Mouse (Mus musculus) macrophage (primary cell): ENCODE measurements around the gene Gm39115. TPM values are rescaled to one million over a fixed set of nuclear protein-coding genes. Genes with fewer than 3 reads are reported as not detected.
"Not testable (repeated sequence)": the region's sequence is repeated elsewhere in the genome, so short reads cannot be mapped to it uniquely, and the experiment has no call there.

Experiments
- H3K27ac ChIP-seq: fragments of 350-480 bp; formaldehyde crosslinking; 2 replicates; pipeline ENCODE4 v1.9.0; 2021
- H3K36me3 ChIP-seq: fragments of 350-480 bp; formaldehyde crosslinking; 2 replicates; pipeline ENCODE4 v1.9.0; 2021; ENCODE audit errors: inconsistent target
- H3K4me3 ChIP-seq: fragments of 350-480 bp; formaldehyde crosslinking; 2 replicates; pipeline ENCODE4 v1.9.0; 2021; ENCODE audit errors: inconsistent target
- H3K79me2 ChIP-seq: fragments of 350-480 bp; formaldehyde crosslinking; 2 replicates; pipeline ENCODE4 v1.9.0; 2021; ENCODE audit errors: inconsistent target
- WGBS: methylation state at CpG from one replicate; pipeline ENCODE4 v1.1.7; 2026; ENCODE audit warnings: inconsistent platforms; ENCODE audit not compliant: missing documents; 5-methylcytosine and 5-hydroxymethylcytosine counted together
- polyA plus RNA-seq: library from polyadenylated mRNA; stranded (reverse); fragments of 250-400 nt; gene quantifications from 3 replicates; pipeline ENCODE4 v1.2.4, GENCODE M21; 2018; ENCODE audit warnings: inconsistent platforms
- total RNA-seq, 78 experiments: library from RNA; depleted of rRNA; stranded (reverse); fragments of 250-400 nt; gene quantifications; 1 replicate in 9 of 78; 2 replicates in 24 of 78; 3 replicates in 43 of 78; 4 replicates in 2 of 78; pipeline ENCODE4 v1.2.4; 2018; ENCODE audit warnings: inconsistent platforms in 56 of 78

Gm39115 gene
- total RNA-seq (2018; cell fraction: chromatin; rRNA removed) = not detected
- total RNA-seq (2018; cell fraction: cytosol; rRNA removed) = not detected
- not detected for total RNA-seq (2018; cell fraction: nucleus; rRNA removed)
- not detected in 3 replicates for polyA plus RNA-seq

GRCm38 (mm10) chr7:142135934-142136333, at the start of gene Gm39115:
TSS of gene Gm39115 (minus strand) at chr7:142136034.
- not testable (repeated sequence) for H3K36me3 ChIP-seq, H3K4me3 ChIP-seq, H3K27ac ChIP-seq, H3K79me2 ChIP-seq
- WGBS = 0% methylated on average over 2 of the region's 2 CpGs

DNA sequence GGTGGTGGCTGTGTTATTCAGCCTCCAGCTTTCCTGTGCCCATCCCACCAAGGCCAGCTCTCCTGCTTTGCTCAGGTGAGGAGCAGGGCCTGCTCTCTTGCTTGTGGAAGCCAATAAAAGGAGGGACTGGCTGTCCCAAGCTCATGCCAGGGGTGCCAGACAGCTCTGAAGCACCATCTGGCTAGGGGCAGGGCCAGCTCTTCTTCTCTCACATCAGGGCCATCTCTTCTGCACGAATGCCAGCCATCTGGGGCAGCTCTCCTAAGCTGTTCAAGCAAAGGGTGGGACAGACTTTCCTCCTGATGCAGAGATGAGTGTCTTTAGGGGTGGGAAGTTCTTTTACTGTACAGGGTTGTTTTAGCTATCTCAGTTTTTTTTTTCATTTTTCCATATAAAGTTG, 45.2 kb upstream of the Gm39115 start:
- Histone ChIP-seq H3K27ac (no peak overlapping the region), H3K36me3 (no peaks in the 10 kb centered on the region), H3K79me2 (no peaks in the 10 kb centered on the region), H3K4me3 (no peak overlapping the region)
- 63% methylated on average over 1 of the region's 1 CpGs for WGBS

DNA sequence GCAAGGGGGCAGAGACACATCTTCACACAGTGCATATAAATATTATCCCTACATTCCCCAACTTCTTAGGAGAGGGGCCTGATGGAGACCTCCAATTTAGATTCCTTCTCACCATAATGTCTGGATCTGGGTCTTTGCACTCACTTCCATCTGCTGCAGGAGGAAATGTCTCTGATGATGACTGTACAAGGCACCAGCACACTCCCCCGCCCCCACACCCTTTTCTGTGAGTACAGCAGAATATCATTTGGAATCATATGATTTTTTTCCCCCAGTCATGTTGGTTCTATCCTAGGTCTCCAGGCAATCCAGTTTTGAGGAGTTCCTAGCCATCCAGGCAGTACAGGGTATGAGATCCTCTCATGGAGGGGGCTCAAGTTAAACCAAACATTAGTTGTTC, 42.9 kb upstream of the Gm39115 start:
- Histone ChIP-seq H3K4me3 (no peak overlapping the region), H3K36me3 (no peaks in the 10 kb centered on the region), H3K27ac (no peak overlapping the region), H3K79me2 (no peaks in the 10 kb centered on the region)
- WGBS = 93% methylated on average over 1 of the region's 1 CpGs

DNA sequence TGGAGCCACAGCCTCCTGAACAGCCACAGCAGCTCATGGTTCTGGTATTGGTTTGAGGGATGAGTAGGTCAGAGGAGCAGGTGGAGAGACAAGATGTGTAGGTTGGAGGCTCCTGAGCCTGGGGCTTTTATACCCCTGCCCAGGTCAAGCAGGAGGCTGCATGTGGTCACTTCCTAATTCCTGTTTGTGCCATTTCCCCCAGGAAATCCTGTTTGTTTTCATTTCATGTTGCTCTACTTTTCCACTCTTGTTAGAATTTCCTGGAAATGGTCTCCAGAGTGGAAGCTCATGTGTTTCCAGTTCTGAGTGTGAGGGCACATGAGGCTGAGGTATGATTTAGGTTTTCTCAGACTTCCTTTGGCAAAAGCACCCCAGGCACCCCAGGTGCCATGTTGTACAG, 40.1 kb upstream of the Gm39115 start, which contains the start of gene Krtap5-2:
TSS of gene Krtap5-2 (minus strand) at position 101 of the 400 bp plus-strand sequence.
- H3K36me3 ChIP-seq, H3K4me3 ChIP-seq, H3K79me2 ChIP-seq, H3K27ac ChIP-seq: not testable (repeated sequence)

GRCm38 (mm10) chr7:142169836-142170235, 34.0 kb upstream of the Gm39115 start:
- H3K79me2 ChIP-seq = no peaks in the 10 kb centered on the region
- 48% methylated on average over 3 of the region's 3 CpGs for WGBS
- H3K27ac ChIP-seq = no peak overlapping the region
- H3K4me3 ChIP-seq = no peak overlapping the region
- no peaks in the 10 kb centered on the region for H3K36me3 ChIP-seq

GRCm38 (mm10) chr7:142165639-142166038, 29.8 kb upstream of the Gm39115 start, which contains the start of gene Gm4553:
TSS of gene Gm4553 (minus strand) at chr7:142165739.
- not testable (repeated sequence) for H3K4me3 ChIP-seq, H3K79me2 ChIP-seq, H3K27ac ChIP-seq, H3K36me3 ChIP-seq

DNA sequence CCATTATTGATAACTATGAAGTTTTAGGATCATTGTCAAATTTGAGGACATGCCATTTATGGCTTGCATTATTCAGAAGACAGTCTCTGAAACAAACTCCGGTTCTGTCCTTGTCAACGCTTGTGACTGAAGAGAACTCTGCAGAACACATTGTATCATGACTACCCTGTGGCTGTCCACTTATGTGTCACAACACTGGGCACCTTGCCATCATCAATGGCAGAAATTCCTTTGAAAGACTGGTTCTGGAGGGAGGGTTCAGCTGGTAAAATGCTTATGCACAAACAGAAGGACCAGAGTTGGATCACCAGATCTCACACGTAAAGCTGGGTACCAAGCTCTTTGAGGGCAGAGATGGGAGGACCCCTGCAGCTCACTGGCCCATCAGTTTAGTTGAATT, 23.5 kb upstream of the Gm39115 start:
- Histone ChIP-seq H3K27ac (no peak overlapping the region), H3K4me3 (no peak overlapping the region), H3K79me2 (no peaks in the 10 kb centered on the region), H3K36me3 (no peaks in the 10 kb centered on the region)
- 98% methylated on average over 3 of the region's 3 CpGs for WGBS

GRCm38 (mm10) chr7:142157013-142157412, 21.2 kb upstream of the Gm39115 start, which contains the start of gene Gm29735:
TSS of gene Gm29735 (minus strand) at chr7:142157113.
- 33% methylated on average over 2 of the region's 2 CpGs for WGBS
- not testable (repeated sequence) for H3K27ac ChIP-seq, H3K36me3 ChIP-seq, H3K79me2 ChIP-seq, H3K4me3 ChIP-seq

DNA sequence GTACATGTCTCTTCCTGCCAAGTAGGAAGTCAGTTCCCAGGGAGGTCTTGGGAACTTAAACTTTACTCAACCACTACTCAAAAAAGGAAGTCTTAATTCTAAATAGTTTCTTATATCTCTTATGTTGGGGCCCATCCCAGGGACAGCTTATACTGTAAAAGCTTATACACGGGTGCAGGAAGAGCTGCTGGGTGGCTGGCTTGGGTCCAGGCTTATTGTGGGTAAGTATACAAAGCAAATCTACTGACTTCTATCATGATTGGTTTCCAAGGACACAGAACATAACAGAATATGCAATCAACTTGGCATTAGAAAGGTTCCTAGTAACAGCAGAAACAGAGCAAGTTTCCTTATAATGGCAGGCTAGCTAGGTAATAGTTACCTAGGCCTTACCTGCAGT, 19.5 kb upstream of the Gm39115 start:
- Histone ChIP-seq H3K27ac (no peak overlapping the region), H3K36me3 (no peaks in the 10 kb centered on the region), H3K79me2 (no peaks in the 10 kb centered on the region), H3K4me3 (no peak overlapping the region)
- WGBS = 0% methylated on average over 1 of the region's 1 CpGs

DNA sequence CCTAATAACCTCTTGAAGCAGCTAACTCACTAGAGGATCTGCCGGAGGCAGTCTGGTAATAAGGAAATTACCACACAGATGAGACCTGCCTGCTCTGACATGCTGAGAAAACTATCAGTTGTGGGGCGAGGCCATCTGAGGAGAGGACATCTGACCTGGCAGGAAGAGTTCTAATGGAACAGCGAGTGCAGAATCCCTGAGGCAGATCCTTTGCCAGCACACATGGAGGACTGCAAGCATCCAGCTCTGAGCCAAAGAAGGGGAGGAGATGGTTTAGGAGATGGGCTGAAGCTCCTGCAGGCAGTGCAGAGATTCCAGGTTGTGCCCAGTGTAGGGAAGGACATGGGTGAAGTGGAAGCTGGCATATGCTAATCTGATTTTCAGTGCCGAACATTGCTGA, 16.4 kb upstream of the Gm39115 start:
- no peaks in the 10 kb centered on the region for H3K36me3 ChIP-seq
- no peak overlapping the region for H3K4me3 ChIP-seq
- no peak overlapping the region for H3K27ac ChIP-seq
- 93% methylated on average over 4 of the region's 4 CpGs for WGBS
- H3K79me2 ChIP-seq = no peaks in the 10 kb centered on the region

DNA sequence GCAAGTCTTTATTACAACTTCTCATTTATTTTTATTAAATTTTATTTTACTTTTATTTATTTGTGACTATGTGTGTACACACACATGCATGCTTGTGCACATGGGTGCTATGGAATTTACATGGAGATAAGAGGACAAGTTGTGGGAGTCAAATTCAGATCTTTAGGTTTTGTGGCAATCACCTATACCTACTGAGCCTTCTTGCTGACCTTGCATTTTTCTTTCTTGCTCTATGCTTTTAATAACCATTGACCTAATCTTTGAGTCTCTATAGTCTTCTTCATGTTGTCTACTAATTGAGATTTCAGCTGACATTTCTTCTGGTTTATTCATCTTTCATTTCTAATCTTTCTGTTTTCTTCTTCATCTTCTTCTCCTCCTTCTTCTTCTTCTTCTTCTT, 12.8 kb upstream of the Gm39115 start:
- Histone ChIP-seq H3K27ac (no peak overlapping the region), H3K36me3 (no peaks in the 10 kb centered on the region), H3K4me3 (no peak overlapping the region), H3K79me2 (no peaks in the 10 kb centered on the region)

- no peak overlapping the region for H3K27ac ChIP-seq
- no peak overlapping the region for H3K4me3 ChIP-seq
- H3K36me3 ChIP-seq = no peaks in the 10 kb centered on the region
- WGBS = 0% methylated on average over 1 of the region's 1 CpGs
- H3K79me2 ChIP-seq = no peaks in the 10 kb centered on the region
These were observed 10.2 kb upstream of the Gm39115 start for GRCm38 (mm10) chr7:142146033-142146432.

GRCm38 (mm10) chr7:142145413-142145940, 9.6 kb upstream of the Gm39115 start:
- no peak overlapping the region for H3K27ac ChIP-seq
- no peak overlapping the region for H3K4me3 ChIP-seq
- H3K79me2 ChIP-seq = no peaks in the 10 kb centered on the region
- H3K36me3 ChIP-seq = no peaks in the 10 kb centered on the region
- 86% methylated on average over 4 of the region's 4 CpGs for WGBS

DNA sequence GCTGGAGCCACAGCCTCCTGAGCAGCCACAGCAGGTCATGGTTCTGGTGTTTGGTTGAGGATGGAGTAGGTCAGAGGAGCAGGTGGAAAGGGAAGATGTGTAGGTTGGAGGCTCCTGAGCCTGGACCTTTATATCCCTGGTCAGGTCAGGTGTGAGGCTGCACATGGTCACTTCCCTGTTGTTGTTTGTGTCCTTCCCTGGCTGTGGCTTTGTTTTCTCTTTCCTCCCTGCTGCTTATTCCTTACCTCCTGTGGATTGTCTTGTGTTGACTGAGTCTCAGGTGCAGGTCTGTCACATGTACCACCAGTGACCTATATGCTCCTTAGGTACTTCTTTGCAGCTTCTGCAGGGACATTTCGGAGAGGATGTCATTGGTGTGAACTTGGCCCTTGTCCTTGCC, 8.7 kb upstream of the Gm39115 start, which contains the start of gene Gm45337:
TSS of gene Gm45337 (minus strand) at position 101 of the 400 bp plus-strand sequence.
- Histone ChIP-seq H3K4me3 (no peak within 1 kb of the TSS), H3K36me3 (no peaks in the 10 kb centered on the region), H3K27ac (no peak within 1 kb of the TSS), H3K79me2 (no peaks in the 10 kb centered on the region)
- 100% methylated on average over 1 of the region's 1 CpGs for WGBS

DNA sequence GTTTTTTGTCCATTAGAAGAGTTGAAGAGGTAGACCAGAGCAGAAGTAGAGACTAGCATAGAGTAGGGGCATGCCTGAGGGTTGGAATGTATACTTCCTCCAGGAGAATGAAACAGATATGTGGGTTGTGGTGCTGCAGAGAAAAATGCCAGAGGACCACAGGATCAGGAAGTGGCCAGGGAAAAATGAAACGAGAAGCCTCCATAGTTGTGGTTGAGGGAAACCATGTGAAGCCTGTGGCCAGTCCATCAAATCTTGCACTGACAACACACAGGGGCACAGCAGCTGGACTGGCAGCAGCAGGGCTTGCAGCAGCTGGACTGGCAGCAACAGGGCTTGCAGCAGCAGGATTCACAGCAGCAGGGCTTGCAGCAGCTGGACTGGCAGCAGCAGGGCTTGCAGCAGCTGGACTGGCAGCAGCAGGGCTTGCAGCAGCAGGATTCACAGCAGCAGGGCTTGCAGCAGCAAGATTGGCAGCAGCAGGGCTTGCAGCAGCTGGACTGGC, 7.7 kb upstream of the Gm39115 start:
- not testable (repeated sequence) for H3K27ac ChIP-seq, H3K4me3 ChIP-seq, H3K79me2 ChIP-seq, H3K36me3 ChIP-seq
- 0% methylated on average over 1 of the region's 1 CpGs for WGBS

- H3K4me3 ChIP-seq = no peak overlapping the region
- H3K27ac ChIP-seq = no peak overlapping the region
- no peaks in the 10 kb centered on the region for H3K79me2 ChIP-seq
- H3K36me3 ChIP-seq = no peaks in the 10 kb centered on the region
- WGBS = 25% methylated on average over 1 of the region's 1 CpGs
These were observed 4.9 kb upstream of the Gm39115 start for GRCm38 (mm10) chr7:142140696-142141095.
